Mouse (Mus musculus) liver, adult 2 months (tissue): Measurements from ENCODE around the gene Afmid.

Source experiments
- CTCF ChIP-seq: fragments of 200-500 bp; IDR thresholded peaks from 2 replicates; pipeline ENCODE4 v1.5.1; 2011; ENCODE audit warnings: low read depth, low read length, control low read depth
- POLR2A ChIP-seq: fragments of 200-500 bp; IDR thresholded peaks from 2 replicates; pipeline ENCODE4 v1.6.1; 2011; ENCODE audit warnings: low read length, control low read depth; ENCODE audit not compliant: insufficient read depth; ENCODE audit errors: extremely low read depth

GRCm38 (mm10) chr11:117878892-117879291, 53.2 kb downstream of the Afmid start:
- no peak for TF ChIP-seq CTCF
- TF ChIP-seq POLR2A, result no peak
